Mouse (Mus musculus) embryonic facial prominence, embryonic 15.5 days (tissue): Measurements from ENCODE around the gene 9330161L09Rik. TPM values are rescaled to one million over a fixed set of nuclear protein-coding genes. Genes with fewer than 3 reads are reported as not detected.

Source experiments
- ATAC-seq: fragments of 200-750 bp; cut with Nextera tagmentation; 2 replicates; pipeline ENCODE4 v1.8.0; 2017; ENCODE audit warnings: low read depth, moderate TSS enrichment; ENCODE audit not compliant: insufficient number of reproducible peaks, low FRiP score, low TSS enrichment
- H3K27ac ChIP-seq: fragments of 300-500 bp; sonication (generic); replicated peaks from 2 replicates; pipeline ENCODE4 v1.5.1; 2015; ENCODE audit warnings: mild to moderate bottlenecking, inconsistent platforms
- H3K27me3 ChIP-seq: fragments of 300-500 bp; sonication (generic); 2 replicates; pipeline ENCODE4 v1.6.1; 2015; ENCODE audit warnings: inconsistent platforms
- H3K36me3 ChIP-seq: fragments of 300-500 bp; sonication (generic); 2 replicates; pipeline ENCODE4 v1.6.1; 2015; ENCODE audit warnings: mild to moderate bottlenecking, inconsistent platforms
- H3K4me1 ChIP-seq: fragments of 300-500 bp; sonication (generic); 2 replicates; pipeline ENCODE4 v1.6.1; 2015; ENCODE audit warnings: inconsistent platforms
- H3K4me2 ChIP-seq: fragments of 300-500 bp; sonication (generic); replicated peaks from 2 replicates; pipeline ENCODE4 v1.6.1; 2015; ENCODE audit warnings: mild to moderate bottlenecking, inconsistent platforms
- H3K4me3 ChIP-seq: fragments of 300-500 bp; sonication (generic); replicated peaks from 2 replicates; pipeline ENCODE4 v1.5.1; 2015; ENCODE audit warnings: mild to moderate bottlenecking, inconsistent platforms
- H3K9ac ChIP-seq: fragments of 300-500 bp; sonication (generic); 2 replicates; pipeline ENCODE4 v1.6.1; 2015; ENCODE audit warnings: inconsistent platforms
- H3K9me3 ChIP-seq: fragments of 300-500 bp; sonication (generic); replicated peaks from 2 replicates; pipeline ENCODE4 v1.6.1; 2016; ENCODE audit warnings: inconsistent platforms
- WGBS: fragments of 180-500 bp; shearing (Covaris S2); methylation state at CpG from one replicate; pipeline ENCODE4 v1.1.7; 2015; 5-methylcytosine and 5-hydroxymethylcytosine counted together
- polyA plus RNA-seq: library from polyadenylated mRNA; unstranded; fragments of >200 nt; fragmentation: Nextera tagmentation; extraction: Ambion mirVana; gene quantifications from 2 replicates; pipeline ENCODE4 v1.2.1, GENCODE M21; 2015

9330161L09Rik gene
- polyA plus RNA-seq, 1 experiment from 2014 or later, result 0.49 TPM

- H3K4me2 ChIP-seq, result peak within 1 kb of the TSS; percentile 68
- peak within 1 kb of the TSS; percentile 73 for H3K9ac ChIP-seq
- peak within 1 kb of the TSS; percentile 68 for H3K4me3 ChIP-seq
- H3K27ac ChIP-seq, result no peak within 1 kb of the TSS
- under 1% methylated on average over 58 of the region's 58 CpGs for WGBS
- H3K27me3 ChIP-seq, result no peaks in the 10 kb centered on the region
- peaks cover 15% of the 10 kb centered on the region for H3K4me1 ChIP-seq
- H3K36me3 ChIP-seq, result no peaks in the 10 kb centered on the region
- ATAC-seq, result peak; percentile 98
- H3K9me3 ChIP-seq, result no peaks in the 10 kb centered on the region
Observed at GRCm38 (mm10) chr12:103388505-103389347, 18.9 kb downstream of the 9330161L09Rik start, which contains the start of gene Otub2. Gene Otub2 (plus strand): TSS chr12:103388682.

DNA sequence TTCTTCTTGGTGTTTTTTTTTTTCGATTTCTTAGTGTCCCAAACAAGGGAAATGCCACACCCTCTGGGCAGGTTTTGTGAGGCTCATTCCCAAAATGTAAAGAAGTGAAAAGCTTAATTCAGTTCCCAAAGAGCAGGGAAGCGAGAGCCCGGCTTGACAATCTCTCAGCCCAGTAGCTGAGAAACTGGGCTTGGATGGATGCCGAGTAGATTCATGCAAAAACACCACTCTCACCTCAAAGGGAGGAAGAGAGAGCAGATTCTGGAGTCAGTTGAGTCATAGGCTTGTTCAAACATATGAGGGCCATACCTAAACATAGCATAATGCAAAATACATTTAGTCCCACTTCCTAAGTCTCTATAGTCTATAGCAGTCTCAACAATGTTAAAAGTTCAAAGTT is 27.4 kb downstream of the 9330161L09Rik start:
- no peaks in the 10 kb centered on the region for H3K36me3 ChIP-seq
- 78% methylated on average over 4 of the region's 4 CpGs for WGBS
- H3K9ac ChIP-seq, result no peak overlapping the region
- no peak overlapping the region for H3K27ac ChIP-seq
- H3K4me3 ChIP-seq, result no peak overlapping the region
- H3K9me3 ChIP-seq, result no peaks in the 10 kb centered on the region
- no peak for ATAC-seq
- H3K4me1 ChIP-seq, result no peaks in the 10 kb centered on the region
- H3K27me3 ChIP-seq, result no peaks in the 10 kb centered on the region
- H3K4me2 ChIP-seq, result no peak overlapping the region

- ATAC-seq, result no peak
- H3K36me3 ChIP-seq, result no peaks in the 10 kb centered on the region
- H3K9ac ChIP-seq, result no peak overlapping the region
- 63% methylated on average over 4 of the region's 4 CpGs for WGBS
- no peak overlapping the region for H3K4me3 ChIP-seq
- H3K27me3 ChIP-seq, result no peaks in the 10 kb centered on the region
- H3K27ac ChIP-seq, result no peak overlapping the region
- H3K4me1 ChIP-seq, result no peaks in the 10 kb centered on the region
- no peaks in the 10 kb centered on the region for H3K9me3 ChIP-seq
- H3K4me2 ChIP-seq, result no peak overlapping the region
Observed at GRCm38 (mm10) chr12:103376774-103377173, 30.8 kb downstream of the 9330161L09Rik start.

DNA sequence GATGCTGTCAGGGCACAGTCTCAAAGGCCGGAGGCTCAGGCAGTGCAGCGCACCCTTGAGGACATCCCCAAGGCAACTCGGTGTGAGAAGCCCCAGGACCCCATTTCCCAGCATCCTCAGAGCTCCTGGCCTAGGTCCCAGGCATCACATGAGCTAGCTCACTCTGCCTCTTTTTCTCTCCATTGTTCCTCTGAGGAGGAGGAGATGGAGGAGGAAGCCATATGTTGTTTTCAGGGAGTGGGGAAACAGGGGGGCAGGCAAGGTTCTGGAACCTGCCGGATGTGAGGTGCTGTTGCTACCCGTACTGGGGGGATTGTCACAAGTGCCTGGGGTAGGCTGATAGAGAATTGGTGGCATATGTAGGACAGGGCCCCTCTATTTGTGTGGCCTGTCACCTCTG is 31.5 kb downstream of the 9330161L09Rik start:
- ATAC-seq, result no peak
- no peak overlapping the region for H3K4me3 ChIP-seq
- H3K4me2 ChIP-seq, result no peak overlapping the region
- WGBS, result 56% methylated on average over 5 of the region's 5 CpGs
- no peaks in the 10 kb centered on the region for H3K36me3 ChIP-seq
- no peaks in the 10 kb centered on the region for H3K9me3 ChIP-seq
- H3K27me3 ChIP-seq, result no peaks in the 10 kb centered on the region
- H3K27ac ChIP-seq, result no peak overlapping the region
- H3K9ac ChIP-seq, result no peak overlapping the region
- H3K4me1 ChIP-seq, result no peaks in the 10 kb centered on the region

GRCm38 (mm10) chr12:103373530-103374236 is 33.9 kb downstream of the 9330161L09Rik start:
- WGBS, result 72% methylated on average over 8 of the region's 8 CpGs
- H3K4me2 ChIP-seq, result no peak overlapping the region

DNA sequence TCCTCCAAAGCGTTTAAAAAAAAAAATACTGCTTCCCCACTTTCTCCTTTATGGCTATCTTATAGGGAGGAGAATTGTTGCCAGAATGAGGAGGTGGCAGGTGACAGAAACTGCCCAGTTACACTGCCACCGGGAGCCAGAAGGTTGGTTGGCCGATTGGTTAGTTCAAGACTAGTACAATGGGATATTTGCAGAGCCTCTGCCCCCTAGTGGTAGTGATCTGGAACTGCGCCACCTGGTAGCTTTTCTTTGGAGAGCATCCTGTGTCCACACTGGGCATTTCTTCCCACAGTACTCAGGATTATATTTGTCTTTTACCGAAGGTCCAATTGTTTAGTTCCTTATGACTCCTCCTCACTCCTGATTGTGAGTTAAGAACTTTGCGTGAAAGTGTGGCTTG is 35.9 kb downstream of the 9330161L09Rik start:
- Histone ChIP-seq H3K4me1 (0 out of 2 replicates have a peak, but pooled peaks cover 3% of the 10 kb centered on the region), H3K27ac (no peak overlapping the region), H3K9ac (no peak overlapping the region), H3K36me3 (no peaks in the 10 kb centered on the region), H3K9me3 (no peaks in the 10 kb centered on the region), H3K27me3 (no peaks in the 10 kb centered on the region), H3K4me2 (no peak overlapping the region), H3K4me3 (no peak overlapping the region)
- ATAC-seq, result no peak
- WGBS, result 25% methylated on average over 6 of the region's 6 CpGs

More at GRCm38 (mm10) chr12:103373530-103374236, 33.9 kb downstream of the 9330161L09Rik start:
- H3K36me3 ChIP-seq, result no peaks in the 10 kb centered on the region
- H3K4me1 ChIP-seq, result no peaks in the 10 kb centered on the region
- no peaks in the 10 kb centered on the region for H3K27me3 ChIP-seq
- no peaks in the 10 kb centered on the region for H3K9me3 ChIP-seq
- no peak overlapping the region for H3K27ac ChIP-seq
- no peak overlapping the region for H3K9ac ChIP-seq
- H3K4me3 ChIP-seq, result no peak overlapping the region
- ATAC-seq, result no peak

DNA sequence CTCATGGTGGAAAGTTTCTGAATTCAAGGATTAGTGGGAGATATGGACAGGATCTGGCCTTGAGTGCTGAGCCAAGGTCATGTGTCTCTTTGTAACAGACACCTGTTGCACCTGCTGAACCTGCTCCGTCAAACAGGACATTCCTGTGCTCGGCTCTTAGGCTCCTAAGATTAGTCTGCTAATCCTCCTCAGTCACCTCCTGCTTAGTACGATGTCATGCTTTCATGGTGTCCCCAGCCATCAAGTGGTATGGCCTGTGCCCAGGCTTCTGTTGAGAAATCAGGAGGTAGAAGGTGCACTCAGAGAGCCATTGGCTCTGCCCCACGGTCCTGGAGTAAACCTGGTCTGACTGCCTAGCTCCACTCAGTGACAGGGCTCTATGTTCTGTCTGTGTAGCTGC is 36.8 kb downstream of the 9330161L09Rik start:
- 0 out of 2 replicates have a peak, but pooled peaks cover 3% of the 10 kb centered on the region for H3K4me1 ChIP-seq
- ATAC-seq, result no peak
- H3K9ac ChIP-seq, result no peak overlapping the region
- H3K4me3 ChIP-seq, result no peak overlapping the region
- H3K27ac ChIP-seq, result no peak overlapping the region
- no peaks in the 10 kb centered on the region for H3K9me3 ChIP-seq
- H3K36me3 ChIP-seq, result no peaks in the 10 kb centered on the region
- no peaks in the 10 kb centered on the region for H3K27me3 ChIP-seq
- no peak overlapping the region for H3K4me2 ChIP-seq
- 62% methylated on average over 4 of the region's 4 CpGs for WGBS

- Histone ChIP-seq H3K27me3 (no peaks in the 10 kb centered on the region), H3K4me2 (no peak overlapping the region), H3K27ac (no peak overlapping the region), H3K36me3 (no peaks in the 10 kb centered on the region), H3K9me3 (no peaks in the 10 kb centered on the region), H3K4me1 (0 out of 2 replicates have a peak, but pooled peaks cover 3% of the 10 kb centered on the region), H3K9ac (no peak overlapping the region), H3K4me3 (no peak overlapping the region)
- 47% methylated on average over 2 of the region's 2 CpGs for WGBS
- ATAC-seq, result no peak
Observed at GRCm38 (mm10) chr12:103368777-103369176, 38.8 kb downstream of the 9330161L09Rik start.

DNA sequence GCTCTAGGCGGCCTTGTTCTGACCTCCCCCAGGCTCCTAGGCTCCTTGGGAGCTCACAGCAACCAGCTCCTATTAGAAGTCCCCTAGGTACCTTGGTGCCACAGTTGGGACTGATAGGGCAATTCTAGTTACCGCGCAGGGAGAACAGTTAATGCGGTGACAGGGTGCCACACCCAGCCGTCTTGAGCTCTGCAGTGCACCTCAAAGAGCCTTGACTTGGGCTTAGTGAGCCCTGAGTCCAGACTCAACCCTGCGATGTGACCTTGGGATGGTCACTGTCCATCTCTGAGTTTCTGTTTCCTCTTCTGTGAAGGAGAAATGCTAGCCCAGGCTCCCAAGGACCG is 39.3 kb downstream of the 9330161L09Rik start:
- 78% methylated on average over 7 of the region's 7 CpGs for WGBS
- Histone ChIP-seq H3K4me2 (peak overlapping the region; percentile 32), H3K9ac (no peak overlapping the region)

DNA sequence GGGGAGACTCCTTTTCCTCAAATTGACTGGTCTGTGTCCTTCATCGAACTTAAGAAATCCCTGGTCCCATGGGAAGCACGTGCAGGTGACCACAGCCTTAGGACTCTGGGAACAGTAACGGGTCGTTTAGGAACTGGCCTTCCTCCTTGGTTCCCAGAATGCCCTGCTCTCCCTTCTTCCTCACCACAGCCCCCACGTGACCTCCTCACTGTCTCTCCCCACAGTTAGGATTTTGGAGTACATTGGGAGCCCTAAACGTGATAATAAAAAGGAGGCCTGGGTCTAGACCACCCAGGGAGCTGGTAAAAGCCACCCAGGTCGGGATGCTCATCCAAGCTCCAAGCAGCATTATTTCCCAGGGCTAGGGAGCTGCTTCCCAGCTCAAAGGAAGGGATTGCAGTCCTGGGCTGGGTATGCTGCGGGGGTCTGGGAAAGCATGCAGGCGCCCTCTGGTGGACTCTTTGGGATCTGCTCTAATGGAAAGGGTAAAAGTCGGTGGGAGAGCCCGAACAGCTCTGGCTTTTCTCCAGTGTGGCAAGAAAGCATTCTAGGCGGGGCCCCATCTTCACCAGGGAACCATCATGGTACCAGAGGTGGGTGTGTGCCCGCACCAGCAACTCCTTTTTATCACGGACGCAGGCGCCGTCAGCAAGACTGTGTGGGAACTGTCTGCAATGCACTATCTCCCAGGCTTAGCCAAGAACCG is 39.8 kb downstream of the 9330161L09Rik start:
- WGBS, result 18% methylated on average over 18 of the region's 18 CpGs
- Histone ChIP-seq H3K27ac (no peak overlapping the region), H3K4me2 (peak overlapping the region; percentile 32), H3K4me3 (no peak overlapping the region), H3K9ac (no peak overlapping the region), H3K27me3 (no peaks in the 10 kb centered on the region), H3K36me3 (no peaks in the 10 kb centered on the region), H3K4me1 (0 out of 2 replicates have a peak, but pooled peaks cover 3% of the 10 kb centered on the region), H3K9me3 (no peaks in the 10 kb centered on the region)
- ATAC-seq, result 0 out of 2 replicates have a peak, but pooled peaks have one; percentile 44

More for the DNA sequence above, 39.3 kb downstream of the 9330161L09Rik start:
- Histone ChIP-seq H3K27ac (no peak overlapping the region), H3K4me1 (0 out of 2 replicates have a peak, but pooled peaks cover 3% of the 10 kb centered on the region), H3K4me3 (no peak overlapping the region), H3K9me3 (no peaks in the 10 kb centered on the region), H3K36me3 (no peaks in the 10 kb centered on the region), H3K27me3 (no peaks in the 10 kb centered on the region)
- no peak for ATAC-seq

DNA sequence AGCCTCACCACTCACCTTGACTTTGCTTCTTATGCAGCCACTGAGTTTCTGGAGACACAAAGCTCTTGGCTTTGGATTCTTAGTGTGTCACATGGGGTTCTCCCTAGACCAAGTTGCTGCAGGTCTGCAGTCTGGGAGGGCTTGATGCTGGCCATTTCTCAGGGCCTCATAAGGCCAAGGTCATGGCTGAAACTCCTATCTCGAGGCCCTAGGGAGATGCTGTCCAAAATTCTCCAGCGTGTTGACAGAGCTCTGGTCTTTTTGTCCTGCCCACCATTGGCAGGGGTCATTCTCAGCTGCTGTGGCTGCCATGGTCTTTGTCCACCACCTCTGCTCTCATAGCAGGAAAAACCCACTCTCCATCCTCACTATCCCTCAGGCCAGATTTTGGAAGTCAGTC is 40.4 kb downstream of the 9330161L09Rik start:
- H3K4me2 ChIP-seq, result no peak overlapping the region
- no peak for ATAC-seq
- H3K9me3 ChIP-seq, result no peaks in the 10 kb centered on the region
- H3K4me3 ChIP-seq, result no peak overlapping the region
- 0 out of 2 replicates have a peak, but pooled peaks cover 3% of the 10 kb centered on the region for H3K4me1 ChIP-seq
- 74% methylated on average over 2 of the region's 2 CpGs for WGBS
- H3K27ac ChIP-seq, result no peak overlapping the region
- no peaks in the 10 kb centered on the region for H3K36me3 ChIP-seq
- H3K27me3 ChIP-seq, result no peaks in the 10 kb centered on the region
- H3K9ac ChIP-seq, result no peak overlapping the region
